Mouse (Mus musculus) Muller cell, postnatal 12 days (primary cell): Measurements from ENCODE around the gene Fryl.

Source experiments
- DNase-seq: peaks from one replicate; pipeline ENCODE4 v3.0.0-alpha.2; 2015; ENCODE audit errors: inconsistent ontology term

The Fryl gene

DNA sequence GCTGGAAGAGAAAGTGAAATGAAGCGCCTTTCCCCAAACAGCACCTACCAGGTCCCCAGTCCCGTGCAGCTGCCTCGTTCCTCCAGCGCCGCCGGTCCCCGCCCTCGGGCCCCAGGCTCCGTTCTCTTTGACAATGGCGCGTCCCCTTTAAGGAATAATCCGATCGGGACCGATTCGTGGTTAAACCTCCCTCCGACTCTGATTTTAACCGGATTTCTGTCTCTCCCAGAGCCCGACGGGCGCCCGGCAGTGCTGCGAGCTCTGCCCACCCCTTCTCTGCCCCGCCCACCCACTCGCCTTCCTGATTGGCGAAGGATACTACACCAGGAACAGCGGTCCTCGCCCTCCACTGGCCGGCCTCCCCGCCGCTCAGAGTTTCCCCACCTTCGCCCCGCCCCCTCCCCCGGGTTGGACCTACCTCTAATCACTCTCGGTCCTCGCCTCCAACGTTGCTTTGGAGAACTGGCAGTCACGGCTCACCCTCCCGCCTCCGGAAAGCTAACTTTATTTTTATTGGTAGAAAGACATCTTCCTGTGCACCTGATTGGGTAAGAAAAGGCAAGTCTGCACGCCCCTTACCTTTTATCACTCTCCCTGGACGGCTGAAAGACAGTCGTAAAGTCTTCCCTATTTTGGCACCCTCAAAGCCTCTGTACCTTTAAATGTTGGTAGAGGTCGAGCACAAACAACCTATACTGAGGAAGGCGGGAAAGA lies at the start of gene Fryl:
TSS of gene Fryl (minus strand) at position 268 of the 714 bp plus-strand sequence.
- peak; percentile 100 for DNase-seq

- DNase-seq: no peak
These were observed 48.1 kb upstream of the Fryl start for GRCm38 (mm10) chr5:73304507-73304906.

GRCm38 (mm10) chr5:73301601-73302307 lies 45.3 kb upstream of the Fryl start:
- no peak for DNase-seq

DNA sequence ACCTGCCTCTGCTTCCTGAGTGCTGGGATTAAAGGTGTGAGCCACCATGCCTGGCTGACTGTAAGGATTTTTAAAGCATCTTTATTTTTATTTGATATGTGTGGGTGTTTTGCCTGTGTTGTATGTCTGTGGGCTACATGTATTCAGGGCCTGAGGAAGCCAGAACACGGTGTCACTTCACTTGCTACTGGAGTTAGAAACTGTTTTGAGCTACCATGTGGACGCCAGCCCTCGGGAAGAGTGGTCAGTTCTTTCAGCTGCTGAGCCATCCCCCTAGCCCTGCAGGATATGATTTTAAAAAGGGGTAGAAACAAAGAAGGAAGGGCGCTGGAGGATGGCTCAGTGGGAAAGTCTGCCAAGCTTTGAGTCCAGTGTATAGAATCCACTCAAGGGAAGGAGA lies 39.5 kb upstream of the Fryl start:
- DNase-seq: no peak

DNA sequence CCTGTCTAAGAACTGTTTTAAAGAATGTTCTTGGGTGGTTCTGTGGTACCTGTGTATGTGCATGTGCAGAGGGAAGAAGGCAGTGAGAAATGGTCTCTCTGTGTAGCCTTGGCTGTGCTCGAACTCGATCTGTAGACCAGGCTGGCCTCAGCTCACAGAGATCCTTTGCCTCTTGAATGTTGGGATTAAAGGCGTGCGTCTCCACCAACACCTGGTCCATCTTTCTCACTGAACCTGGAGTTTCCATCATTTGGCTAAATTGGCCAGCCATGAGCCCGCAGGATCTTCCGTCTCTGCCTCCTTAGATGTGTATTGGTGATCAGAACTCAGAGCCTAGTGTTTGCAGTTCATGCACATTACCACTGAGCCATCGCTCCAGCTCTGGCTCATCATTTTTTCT lies 38.6 kb upstream of the Fryl start:
- no peak for DNase-seq

DNA sequence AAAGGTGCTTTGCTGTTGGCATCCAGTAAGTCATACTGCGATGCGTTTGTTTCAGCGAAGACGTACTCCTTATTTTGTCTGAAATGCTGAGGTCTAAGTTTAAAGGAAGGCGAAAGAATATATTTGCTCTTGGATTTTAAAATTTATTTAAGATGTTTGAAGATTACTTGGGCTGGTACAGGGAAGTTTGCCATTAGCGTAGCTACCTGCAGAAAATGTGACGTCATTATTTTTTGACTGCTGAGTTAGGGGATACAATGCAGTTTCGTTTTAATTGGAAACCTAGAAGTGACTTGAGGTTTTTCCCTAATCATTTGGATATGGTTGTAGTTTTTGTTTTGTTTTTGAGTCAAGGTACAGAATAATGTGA lies 37.0 kb upstream of the Fryl start:
- no peak for DNase-seq

DNA sequence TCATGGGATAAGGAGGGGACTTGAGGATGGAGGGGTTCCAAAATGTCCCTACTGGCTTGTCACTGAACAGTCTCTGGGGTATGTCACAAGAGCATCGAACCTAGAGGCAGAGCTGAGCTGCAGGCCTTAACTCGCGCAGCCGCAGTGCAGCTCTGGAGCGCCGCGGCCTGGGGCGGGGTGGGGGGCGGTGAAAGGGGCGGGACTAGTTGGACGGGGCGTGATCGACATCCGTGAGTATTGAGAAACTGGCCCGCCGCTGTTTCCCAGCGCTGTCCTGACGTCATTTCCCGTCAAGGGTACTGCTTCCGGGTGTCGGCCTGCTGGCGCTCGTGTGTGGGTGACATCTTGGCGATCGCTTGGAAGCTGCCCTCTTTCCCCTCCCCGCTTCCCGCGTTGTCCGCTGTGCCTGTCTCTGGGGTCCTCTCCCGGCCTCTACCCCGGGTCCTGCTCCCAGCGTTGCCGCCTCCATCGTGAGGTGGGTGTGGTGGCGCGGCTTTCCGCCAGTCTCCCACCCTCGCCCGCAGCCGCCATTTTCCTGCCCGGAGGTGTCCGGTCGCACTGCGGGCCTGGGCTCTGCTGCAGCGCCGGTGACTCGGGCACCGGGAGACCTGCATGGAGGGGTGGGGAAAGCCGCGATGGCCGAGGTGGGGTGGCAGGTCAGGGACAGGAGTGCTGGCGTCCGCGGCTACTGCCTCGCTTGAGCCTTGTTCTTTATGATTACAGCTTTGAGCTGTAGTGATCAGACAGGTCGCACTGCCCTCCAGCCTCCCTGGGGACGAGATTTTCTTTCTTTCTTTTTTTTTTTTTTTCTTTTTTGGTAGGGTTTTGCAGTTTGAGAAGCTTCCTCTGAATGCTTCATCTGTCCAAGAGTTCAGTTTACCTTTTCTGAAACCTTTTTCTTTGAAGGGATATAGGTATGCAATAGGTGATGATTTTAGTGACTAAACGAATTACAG lies 36.4 kb upstream of the Fryl start, which contains the start of gene Ociad1:
TSS of gene Ociad1 (plus strand) at position 283 of the 956 bp plus-strand sequence.
- peak; percentile 95 for DNase-seq

DNA sequence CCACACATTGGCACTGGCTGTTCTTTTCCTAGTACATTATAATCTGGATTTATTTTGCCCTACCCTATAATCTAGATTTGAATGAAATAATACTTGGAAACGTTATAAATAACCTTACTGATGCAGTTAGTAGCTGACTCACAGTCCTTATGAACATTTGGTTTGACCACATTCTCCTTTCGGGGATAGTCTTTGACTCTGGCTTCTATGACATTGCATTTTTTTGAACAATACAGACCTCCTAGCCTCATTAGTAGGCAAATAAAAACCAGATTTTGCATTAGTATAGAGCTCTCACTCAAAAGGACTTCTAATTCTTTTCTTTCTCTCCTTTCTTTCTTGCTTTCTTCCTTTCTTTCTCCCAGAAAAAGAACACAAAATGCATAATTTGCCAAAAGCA lies 33.5 kb upstream of the Fryl start:
- peak; percentile 55 for DNase-seq

- DNase-seq: peak; percentile 64
These were observed 30.2 kb upstream of the Fryl start for GRCm38 (mm10) chr5:73286603-73287002.

GRCm38 (mm10) chr5:73285470-73285978 lies 29.1 kb upstream of the Fryl start:
- no peak for DNase-seq

DNA sequence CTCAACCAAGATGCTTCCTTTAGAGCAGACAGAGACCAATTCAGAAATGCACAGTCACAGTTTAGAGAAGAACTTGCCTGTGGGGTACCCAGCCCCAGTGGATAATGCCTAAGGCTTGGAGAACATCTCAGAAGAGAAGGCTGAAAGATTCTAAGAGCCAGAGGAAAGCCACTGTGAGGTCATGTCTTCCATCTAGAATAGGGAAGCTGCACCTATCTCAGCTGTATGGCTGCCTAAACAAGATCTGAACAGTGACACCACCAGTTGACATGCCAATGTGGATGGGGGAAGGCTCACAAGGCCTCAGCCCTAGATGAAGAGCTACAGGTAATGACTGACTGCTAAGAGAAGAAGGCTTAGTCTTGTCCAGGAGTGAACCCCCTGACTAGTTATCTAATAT lies 27.6 kb upstream of the Fryl start:
- DNase-seq: no peak

GRCm38 (mm10) chr5:73280567-73280850 lies 24.1 kb upstream of the Fryl start:
- DNase-seq: no peak

DNA sequence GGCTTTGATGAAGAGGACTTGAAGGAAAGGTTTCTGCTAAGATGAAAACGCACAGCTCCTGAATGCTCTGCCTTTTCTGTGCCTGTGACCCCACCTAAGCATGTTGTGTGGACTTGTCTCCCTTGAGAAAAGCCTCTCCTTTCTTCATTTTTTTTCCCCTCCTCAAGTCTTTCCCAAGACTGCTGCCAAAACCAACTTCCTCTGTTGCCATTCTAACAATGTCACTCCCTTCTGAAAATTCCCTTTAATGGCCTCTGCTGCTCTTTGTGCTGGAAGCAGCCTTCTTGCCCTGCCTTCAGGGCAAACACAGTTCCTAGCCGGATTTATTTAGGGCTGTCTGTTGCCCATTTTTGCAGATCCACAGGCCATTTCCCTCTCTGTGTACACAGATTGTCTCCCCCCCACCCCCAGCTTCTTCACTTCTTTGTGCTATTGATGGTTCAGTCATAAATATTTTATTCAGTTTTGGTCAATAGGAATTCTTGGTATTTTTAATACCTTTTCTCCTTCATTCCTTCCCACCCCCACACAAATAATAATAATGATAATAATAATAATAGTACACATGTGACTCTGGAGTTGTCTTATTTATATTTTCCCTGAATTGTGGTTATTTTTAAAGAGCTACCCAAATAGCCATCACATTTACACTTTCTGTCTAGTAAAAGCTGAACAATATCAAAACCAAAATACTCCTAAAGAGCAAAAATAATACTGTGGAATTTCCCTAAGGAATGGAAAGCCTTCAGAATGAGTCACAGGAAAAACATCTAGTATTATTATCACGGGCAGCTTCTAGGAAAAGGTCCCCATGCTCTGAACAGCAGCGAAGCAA lies 23.5 kb upstream of the Fryl start:
- DNase-seq: peak; percentile 88

GRCm38 (mm10) chr5:73279190-73279589 lies 22.8 kb upstream of the Fryl start:
- DNase-seq: no peak

GRCm38 (mm10) chr5:73274941-73275340 lies 18.5 kb upstream of the Fryl start:
- DNase-seq: no peak

DNA sequence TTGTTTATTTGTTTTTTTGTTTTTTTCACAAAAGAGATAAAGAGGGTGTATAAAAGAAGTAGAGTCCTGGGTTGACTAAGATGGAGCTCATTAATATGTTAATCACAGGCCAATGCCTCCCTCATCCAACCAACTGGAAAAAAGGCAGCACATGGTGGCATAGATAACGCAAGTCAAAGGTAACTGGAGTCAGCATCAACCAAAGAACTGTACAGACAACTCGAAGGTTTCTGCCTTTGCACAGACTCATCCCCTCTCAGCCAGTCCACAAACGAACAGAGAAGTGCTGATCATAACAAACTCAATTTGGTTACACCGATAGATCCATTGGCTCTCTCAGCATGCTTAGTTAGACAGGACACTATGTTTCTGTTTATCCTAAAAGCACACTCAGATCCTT lies 16.8 kb upstream of the Fryl start:
- DNase-seq: no peak

- DNase-seq: no peak
These were observed 14.2 kb upstream of the Fryl start for GRCm38 (mm10) chr5:73270612-73271011.

DNA sequence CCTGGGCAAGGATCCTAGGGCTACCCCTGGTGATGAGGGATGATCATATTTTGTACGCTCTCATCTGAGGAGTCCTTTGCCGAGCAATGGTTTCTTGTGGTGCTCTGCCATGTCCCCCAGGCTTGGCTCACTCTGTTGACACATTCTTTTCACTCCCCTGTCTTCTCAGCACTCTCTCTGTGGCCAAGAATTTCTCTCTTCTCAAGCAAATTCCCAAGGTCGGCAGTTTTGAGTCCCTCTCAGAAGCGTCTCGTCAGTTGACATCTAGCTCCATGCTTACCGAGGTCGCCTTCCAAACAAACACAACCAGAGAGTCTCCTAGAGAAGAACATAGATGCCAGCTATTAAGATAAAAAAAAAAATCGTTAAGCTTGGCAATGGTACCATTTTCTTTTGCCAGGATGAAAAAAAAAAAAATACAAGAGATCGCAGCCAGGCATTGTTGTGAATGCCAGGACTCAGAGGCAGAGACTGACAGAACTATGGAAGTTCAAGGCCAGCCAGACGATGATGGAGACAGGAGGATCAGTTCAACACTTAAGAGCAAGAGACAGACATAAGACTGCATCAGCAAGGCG lies 12.3 kb upstream of the Fryl start:
- peak; percentile 77 for DNase-seq

- no peak for DNase-seq
These were observed 9.0 kb upstream of the Fryl start for GRCm38 (mm10) chr5:73265460-73265859.

GRCm38 (mm10) chr5:73264122-73264521 lies 7.7 kb upstream of the Fryl start:
- no peak for DNase-seq

DNA sequence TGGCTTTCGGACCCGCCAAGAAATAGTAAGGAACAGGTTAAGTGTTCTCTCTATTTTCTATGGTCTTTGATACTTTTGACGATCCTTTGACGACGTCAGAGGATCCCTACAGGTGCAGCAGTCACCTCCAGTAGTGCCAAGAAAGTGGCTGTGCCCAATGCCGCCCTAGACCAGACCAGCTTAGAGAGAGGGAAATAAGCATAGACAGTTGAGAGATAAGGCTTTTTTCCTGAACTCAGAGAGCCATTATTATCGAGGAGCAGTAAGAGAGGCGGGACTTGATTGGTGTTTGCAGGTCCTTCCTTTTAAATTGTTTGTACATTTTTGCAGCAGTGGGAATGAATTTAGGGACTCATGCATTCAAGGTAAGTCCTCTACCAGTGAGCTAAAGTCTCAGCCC lies 1.3 kb upstream of the Fryl start:
- no peak for DNase-seq
